Mouse (Mus musculus): ENCODE results near the gene Lmo2.

DNA sequence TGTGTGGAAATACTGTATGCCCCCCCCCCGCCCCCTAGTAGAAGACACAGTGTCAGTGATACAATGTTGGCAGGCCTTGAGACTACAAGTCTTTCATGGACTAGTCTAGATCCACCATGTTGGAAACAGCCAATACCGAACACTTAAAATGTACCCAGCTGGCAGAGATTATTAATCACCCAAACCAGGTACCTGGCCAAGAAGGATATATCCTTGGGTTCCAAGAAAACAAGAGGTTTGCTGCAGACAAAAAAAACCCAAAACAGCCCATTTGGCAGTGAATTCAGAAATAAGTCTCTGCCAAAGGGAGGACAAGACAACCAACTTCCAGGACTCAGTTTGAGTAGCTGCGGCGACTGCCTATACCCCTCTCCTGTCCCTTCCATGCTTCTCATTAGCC is 66.9 kb downstream of the Lmo2 start:
- TF ChIP-seq CTCF (IDR thresholded peaks at IDR 0.05; ENCODE audit: low read depth, low read length) = no peak
- no peak for TF ChIP-seq POLR2A (IDR thresholded peaks at IDR 0.05; ENCODE audit: extremely low read depth, insufficient read depth, low read length)
